Mouse (Mus musculus): ENCODE data around the gene Rcsd1.

- TF ChIP-seq CTCF (IDR thresholded peaks at IDR 0.05; ENCODE audit: low read depth, low read length) (no peak), POLR2A (IDR thresholded peaks at IDR 0.05; ENCODE audit: extremely low read depth, insufficient read depth, low read length) (no peak)
Observed at GRCm38 (mm10) chr1:165709629-165710256, at the start of gene Rcsd1.
